Mouse (Mus musculus) kidney, adult 8-10 months (tissue): ENCODE measurements around the gene Usp17lb.
"Not testable (repeated sequence)": the region's sequence is repeated elsewhere in the genome, so short reads cannot be mapped to it uniquely, and the experiment has no call there.

ENCODE experiments used
- DNase-seq, 2 experiments: peaks; one replicate each; pipeline ENCODE4 v3.0.0; 2022

Gene Usp17lb

DNA sequence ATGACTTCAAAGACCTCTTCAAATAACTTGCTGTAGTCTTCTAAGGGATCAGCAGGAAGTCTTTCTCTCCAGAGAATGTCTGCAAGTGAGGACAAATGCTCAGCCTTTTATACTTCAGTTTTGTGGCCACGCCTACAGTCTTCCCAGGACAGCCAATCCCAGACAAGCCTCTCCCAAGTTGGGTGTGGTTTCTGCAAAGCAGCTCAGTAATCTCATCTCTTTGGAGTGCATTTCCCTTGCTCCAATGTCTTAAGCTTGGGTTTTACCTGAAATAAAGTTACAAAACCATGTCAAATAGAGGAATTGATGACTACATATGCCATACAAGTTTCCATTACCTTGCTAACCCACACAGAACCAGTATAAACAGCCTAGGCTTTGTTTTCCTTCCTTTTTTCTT, at the start of gene Usp17lb:
Gene Usp17lb, minus strand, starts transcription at position 101 of the 400 bp plus-strand sequence.
- no peak for DNase-seq

DNA sequence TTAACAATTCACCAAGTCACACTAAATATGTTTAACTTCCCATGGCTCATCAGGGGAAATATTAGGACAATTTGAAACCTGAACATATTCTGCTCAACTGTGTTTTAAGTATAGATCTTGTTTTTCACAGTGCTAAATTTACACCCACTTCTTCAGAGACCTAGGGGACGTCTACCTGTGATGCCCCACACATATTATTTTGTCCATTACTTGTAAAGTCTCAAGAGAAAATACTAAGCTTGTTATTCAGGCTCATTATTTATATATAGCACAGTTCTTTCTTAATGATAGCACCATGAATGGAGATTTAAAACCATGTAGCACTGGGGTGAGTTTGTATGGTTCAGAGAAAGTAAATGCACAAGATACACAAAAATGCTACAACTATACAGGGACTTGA, 35.3 kb upstream of the Usp17lb start, which contains the start of gene Olfr665:
Gene Olfr665, plus strand, starts transcription at position 301 of the 400 bp plus-strand sequence.
- DNase-seq: no peak

DNA sequence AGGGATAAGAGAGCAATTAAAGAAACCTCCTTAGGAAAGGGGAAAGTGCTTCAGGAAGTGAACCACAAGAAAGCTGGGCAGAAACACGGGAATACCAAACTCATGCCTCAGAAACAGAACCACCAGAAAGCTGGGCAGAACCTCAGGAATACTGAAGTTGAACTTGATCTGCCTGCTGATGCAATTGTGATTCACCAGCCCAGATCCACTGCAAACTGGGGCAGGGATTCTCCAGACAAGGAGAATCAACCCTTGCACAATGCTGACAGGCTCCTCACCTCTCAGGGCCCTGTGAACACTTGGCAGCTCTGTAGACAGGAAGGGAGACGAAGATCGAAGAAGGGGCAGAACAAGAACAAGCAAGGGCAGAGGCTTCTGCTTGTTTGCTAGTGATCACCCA, 19.0 kb upstream of the Usp17lb start:
- no peak for DNase-seq

DNA sequence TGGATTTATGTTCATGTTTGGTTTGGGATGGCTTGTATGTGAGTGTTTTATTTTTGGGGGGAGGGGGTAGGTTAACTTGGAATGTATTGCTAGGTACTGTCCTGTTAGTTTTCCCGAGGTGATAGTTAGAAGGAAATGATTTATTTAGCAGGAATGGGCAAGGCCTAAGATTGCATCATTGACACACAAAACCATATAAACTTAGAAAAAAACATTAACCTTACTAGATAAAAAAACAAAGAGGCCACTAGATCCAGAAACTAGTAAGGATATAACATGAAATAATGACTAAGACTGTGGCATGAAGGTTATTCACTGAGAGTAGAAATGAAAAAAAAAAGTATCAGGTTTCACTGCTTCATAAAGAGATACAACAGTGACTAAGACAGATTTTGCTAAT, 15.3 kb upstream of the Usp17lb start:
- DNase-seq: no peak

DNA sequence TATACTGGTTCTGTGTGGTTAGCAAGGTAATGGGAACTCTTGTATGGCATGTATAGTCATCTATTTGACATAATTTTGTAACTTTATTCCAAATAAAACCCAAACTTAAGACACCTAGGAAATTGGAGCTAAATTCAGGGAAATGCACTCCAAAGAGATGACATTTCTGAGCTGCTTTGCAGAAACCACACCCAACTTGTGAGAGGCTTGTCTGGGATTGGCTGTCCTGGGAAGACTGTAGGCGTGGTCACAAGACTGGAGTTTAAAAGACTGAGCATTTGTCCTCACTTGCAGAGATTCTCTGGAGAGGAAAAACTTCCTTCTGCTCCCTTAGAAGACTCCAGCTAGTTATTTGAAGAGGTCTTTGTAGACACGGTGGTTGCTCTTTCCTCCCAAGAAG, 14.3 kb upstream of the Usp17lb start, which contains the start of gene Usp17la:
Gene Usp17la, plus strand, starts transcription at position 301 of the 400 bp plus-strand sequence.
- not testable (repeated sequence) for DNase-seq

DNA sequence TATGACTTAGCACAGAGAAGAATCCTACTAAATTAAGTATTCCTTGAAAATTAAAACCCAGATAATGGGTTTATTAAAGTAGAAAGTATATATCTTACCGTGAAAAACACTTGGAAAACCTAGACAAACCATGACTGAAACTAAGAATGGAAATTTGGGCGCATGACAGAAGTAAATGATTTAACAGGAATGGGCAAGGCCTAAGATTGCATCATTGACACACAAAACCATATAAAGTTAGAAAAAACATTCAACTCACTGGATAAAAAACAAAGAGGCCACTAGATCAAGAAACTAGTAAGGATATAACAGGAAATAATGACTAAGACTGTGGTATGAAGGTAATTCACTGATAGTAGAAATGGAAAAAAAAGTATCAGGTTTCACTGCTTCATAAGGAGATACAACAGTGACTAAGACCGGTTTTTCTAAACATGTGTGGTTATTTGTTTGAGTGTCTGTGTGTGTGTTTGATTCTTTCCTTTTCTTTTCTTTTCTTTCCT, 12.9 kb upstream of the Usp17lb start:
- DNase-seq: no peak

DNA sequence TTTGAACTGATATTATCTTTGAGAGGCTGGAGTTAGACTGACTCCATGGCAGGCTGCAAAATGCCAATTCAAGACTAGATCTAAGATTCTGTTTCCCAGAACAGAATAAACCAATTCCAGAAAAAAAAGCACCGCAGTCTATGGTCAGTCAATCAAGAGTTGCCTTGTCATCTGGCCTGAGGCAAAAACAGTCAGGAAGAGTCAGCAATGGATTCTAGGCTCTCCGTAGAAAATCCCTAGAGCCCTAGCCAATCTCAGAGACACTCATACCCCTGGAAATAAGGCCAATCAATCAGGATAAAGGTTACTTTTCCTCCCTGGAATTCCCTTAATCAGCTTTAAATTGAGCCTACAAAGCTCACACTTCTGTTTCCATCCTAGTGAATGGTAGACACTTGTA, 9.1 kb upstream of the Usp17lb start:
- not testable (repeated sequence) for DNase-seq

DNA sequence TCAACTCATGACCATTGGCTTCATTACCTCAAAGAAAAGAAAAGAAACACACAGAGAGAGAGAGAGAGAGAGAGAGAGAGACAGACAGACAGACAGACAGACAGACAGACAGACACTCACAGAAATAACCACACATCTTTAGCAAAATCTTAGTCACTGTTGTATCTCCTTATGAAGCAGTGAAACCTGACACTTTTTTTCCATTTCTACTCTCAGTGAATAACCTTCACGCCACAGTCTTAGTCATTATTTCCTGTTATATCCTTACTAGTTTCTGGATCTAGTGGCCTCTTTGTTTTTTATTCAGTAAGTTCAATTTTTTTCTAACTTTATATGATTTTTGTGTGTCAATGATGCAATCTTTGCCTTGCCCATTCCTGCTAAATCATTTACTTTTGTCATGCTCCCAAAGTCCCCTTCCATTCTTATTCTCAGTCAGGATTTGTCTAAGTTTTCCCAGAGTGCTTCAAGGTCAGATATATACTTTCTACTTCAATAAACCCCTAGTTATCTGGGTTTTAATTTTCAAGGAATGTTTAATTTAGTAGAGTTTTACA, 1.4 kb upstream of the Usp17lb start:
- DNase-seq: no peak

DNA sequence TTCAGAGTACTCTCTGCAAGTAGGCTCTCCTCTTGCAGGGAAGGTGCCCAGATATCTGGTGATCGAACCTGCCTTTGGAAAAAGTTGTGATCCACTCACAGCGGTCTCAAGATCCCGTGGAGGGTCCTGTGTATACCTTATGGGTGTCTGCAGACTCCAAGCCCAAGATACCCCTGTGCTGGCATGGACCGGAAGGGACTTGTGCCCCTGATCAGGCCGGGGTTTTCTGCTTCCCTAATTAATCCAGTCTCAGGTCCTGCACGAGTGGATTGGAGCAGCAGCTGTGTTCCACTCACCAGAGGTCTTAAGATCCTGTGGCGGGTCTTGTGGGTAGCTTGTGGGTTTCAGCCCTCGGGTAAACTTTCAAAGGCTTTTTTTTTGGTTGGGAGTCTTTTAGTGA, 32.1 kb downstream of the Usp17lb start:
- DNase-seq: not testable (repeated sequence)

DNA sequence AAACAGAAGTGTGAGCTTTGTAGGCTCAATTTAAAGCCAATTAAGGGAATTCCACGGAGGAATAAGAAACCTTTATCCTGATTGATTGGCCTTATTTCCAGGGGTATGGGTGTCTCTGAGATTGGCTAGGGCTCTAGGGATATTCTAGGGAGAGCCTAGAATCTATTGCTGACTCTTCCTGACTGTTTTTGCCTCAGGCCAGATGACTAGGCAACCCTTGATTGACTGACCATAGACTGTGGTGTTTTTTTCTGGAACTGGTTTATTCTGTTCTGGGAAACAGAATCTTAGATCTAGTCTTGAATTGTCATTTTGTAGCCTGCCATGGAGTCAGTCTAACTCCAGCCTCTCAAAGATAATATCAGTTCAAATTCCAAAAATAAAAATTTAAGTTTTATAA, 51.6 kb downstream of the Usp17lb start:
- no peak for DNase-seq
